Mouse (Mus musculus) left cerebral cortex, postnatal 25 days (tissue): ENCODE results near the gene Tspan4. TPM values are rescaled to one million over a fixed set of nuclear protein-coding genes. Genes with fewer than 3 reads are reported as not detected.

Source experiments
- DNase-seq, 2 experiments: peaks; one replicate each; pipeline ENCODE4 v3.0.0; 2022; ENCODE audit warnings: low spot score in 2 of 2, mixed read lengths in 1 of 2
- intact Hi-C: fragments of 180-260 bp; cut with DNase I; formaldehyde crosslinking; loops from one replicate; pipeline ENCODE4 v1.15.1; 2025
- total RNA-seq, 2 experiments: library from RNA; stranded (reverse); gene quantifications; 2 replicates each; pipeline ENCODE4 v1.2.3; 2021

Tspan4 gene
- total RNA-seq, 2 experiments from 2014 or later: 13.8 to 16.6 TPM

GRCm38 (mm10) chr7:141525580-141525925, 50.5 kb downstream of the Tspan4 start:
- intact Hi-C loops: loop anchor here (1.0 to 5.0 kb wide), 3 partner anchors 44 to 142 kb away; no protein-coding TSS in a partner anchor

DNA sequence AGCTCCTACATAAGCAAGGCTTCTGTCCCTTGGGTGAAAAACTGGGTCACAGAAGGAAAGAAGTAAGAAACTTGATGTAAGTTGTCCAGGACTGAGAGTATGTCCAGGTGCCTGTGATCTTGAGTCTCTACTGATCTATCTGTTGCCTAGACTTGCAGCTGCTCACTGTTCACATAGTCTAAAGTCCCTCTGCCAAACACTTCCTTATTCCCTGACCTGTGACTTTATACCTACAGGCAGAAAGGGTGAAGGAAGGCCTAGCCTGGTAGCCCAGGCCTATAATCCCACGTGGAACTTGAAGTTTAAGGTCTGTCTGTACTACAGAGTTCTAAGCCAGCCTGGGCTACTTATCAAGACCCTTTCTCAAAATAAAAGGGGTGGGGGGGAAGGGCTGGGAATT, 60.5 kb downstream of the Tspan4 start:
- DNase-seq: no peak
- intact Hi-C loops: no loop called here

More at GRCm38 (mm10) chr7:141525580-141525925, 50.5 kb downstream of the Tspan4 start:
- no peak for DNase-seq

- no peak for DNase-seq
- intact Hi-C loops: no loop called here
These were observed 64.0 kb downstream of the Tspan4 start for GRCm38 (mm10) chr7:141538852-141539555.

DNA sequence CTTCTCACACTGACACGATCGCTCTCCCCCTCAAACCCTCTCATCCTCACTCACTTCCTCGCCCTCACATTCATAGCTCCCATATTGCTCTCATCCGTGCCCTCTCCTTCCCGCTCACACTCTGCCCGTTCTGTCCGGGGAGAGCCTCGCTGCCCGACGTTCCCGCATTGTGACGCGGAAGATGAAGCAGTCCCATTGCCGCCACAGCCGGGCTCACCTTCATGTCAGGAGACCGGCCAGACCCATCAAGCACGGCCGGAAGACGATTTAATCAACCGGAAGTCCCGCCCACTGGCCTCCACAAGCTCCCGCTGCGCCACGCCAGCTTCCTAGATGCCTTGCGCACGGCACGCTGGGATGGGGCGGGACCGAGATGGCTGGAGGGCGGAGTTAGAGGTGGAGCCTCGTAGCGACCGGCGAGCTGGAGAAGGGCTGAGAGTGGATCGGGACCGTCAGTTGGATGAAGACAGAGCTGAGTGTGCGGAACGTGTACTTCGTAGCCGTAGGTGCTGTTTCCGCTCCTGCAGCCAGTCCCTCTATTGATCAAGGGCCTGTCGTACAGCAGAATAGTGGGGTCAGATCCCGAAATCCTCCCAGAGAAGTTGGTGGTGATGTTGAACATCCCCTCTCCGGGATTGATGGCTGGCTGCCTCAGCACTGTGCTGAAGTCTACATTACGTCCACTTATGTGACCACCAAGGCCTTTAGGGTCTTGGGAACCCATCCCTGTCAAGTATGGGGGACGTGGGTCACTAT, 64.7 kb downstream of the Tspan4 start, which contains the start of gene Chid1:
Chid1 (minus strand) TSS at position 302 of the 756 bp plus-strand sequence.
- intact Hi-C loops: loop anchor here (1.0 to 5.0 kb wide), 3 partner anchors 23 to 423 kb away; partner anchors contain the start of gene Ap2a2
- DNase-seq: peak; percentile 97 to 98

DNA sequence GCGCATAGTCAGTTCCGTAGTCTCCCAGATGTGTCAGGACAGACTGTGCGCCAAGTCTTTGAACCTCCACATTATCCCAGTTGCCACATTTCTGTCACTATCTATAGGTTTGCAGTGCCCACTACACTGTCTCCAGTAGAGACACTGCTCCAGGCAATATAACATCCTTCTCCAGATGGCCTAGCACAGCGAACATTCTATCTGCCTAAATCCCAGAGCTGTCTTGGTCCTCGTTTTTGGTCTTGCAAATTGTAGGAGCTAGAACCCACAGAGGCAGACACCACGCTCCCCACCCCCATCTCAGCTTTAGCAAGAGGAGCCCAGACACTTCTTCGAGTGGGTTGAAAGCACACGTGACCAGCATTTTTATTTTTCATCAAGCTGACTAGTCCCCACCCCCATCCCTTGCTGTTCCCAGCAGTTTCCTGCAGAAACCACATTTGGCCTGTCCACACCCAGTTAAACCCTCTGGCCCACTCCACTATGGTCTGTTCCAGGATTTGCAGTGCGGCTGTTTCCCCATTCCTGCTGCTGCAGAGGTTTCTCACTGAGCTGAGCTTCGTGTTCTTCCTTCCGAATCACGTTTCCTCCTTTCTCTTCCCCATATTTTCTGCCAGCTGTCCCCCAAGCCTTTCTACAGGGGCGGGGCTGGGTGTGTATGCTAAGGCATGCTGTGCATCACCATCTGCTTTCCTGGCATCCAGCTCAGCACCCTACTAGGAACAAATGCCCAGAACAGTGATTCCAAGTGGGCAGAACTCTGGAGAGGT, 65.5 kb downstream of the Tspan4 start:
- DNase-seq: peak; percentile 79 to 95
- intact Hi-C loops: loop anchor here (1.0 to 5.0 kb wide), 3 partner anchors 22 to 422 kb away; partner anchors contain the start of gene Ap2a2

DNA sequence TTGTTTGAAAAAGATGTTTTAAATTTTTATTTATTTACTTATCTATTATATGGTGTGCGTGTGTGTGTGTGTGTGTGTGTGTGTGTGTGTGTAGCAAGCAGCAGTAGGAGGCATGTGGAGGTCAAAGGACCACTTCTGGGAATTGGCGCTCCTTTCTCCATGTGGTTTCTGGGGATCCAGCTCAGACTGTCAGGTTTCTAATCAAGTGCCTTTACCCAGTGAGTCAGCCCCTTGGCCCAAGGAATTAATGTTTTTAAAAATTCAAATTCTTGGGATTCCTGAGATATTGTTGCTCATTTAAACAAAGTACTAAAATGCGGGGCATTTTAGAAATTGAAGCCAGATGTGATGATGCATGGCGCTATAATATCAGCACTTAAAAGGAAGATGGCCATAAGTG, 66.6 kb downstream of the Tspan4 start:
- intact Hi-C loops: loop anchor here (5.0 kb wide), 1 partner anchor 421 kb away; no protein-coding TSS in a partner anchor
- no peak for DNase-seq

GRCm38 (mm10) chr7:141542588-141542987, 67.5 kb downstream of the Tspan4 start:
- no peak for DNase-seq
- intact Hi-C loops: loop anchor here (5.0 kb wide), 1 partner anchor 420 kb away; no protein-coding TSS in a partner anchor

Other genes starting within 250 kb of the Tspan4 start
- 10 to 100 TPM; 75.5 to 76.4 TPM for gene Phrf1, start 246.5 kb upstream of the Tspan4 start, total RNA-seq
- 1 to 10 TPM in 1 of 2 experiments, under 1 TPM in 1; 0.78 to 1.1 TPM for gene Irf7, start 208.8 kb upstream of the Tspan4 start, total RNA-seq
- not detected for gene Cdhr5, start 198.5 kb upstream of the Tspan4 start, total RNA-seq
- gene Sct, start 196.1 kb upstream of the Tspan4 start, total RNA-seq: not detected
- under 1 TPM; 0.41 to 0.66 TPM for gene Drd4, start 183.2 kb upstream of the Tspan4 start, total RNA-seq
- 10 to 100 TPM; 71.8 to 76.6 TPM for gene Deaf1, start 147.6 kb upstream of the Tspan4 start, total RNA-seq
- gene Tmem80, start 147.5 kb upstream of the Tspan4 start, total RNA-seq: 10 to 100 TPM; 33.4 to 34.6 TPM
- 1 to 10 TPM; 3.0 to 3.3 TPM for gene Eps8l2, start 136.4 kb upstream of the Tspan4 start, total RNA-seq
- 100 to 1,000 TPM; 103 TPM for gene Taldo1, start 83.0 kb upstream of the Tspan4 start, total RNA-seq
- gene Gatd1, start 61.1 kb upstream of the Tspan4 start, total RNA-seq: 10 to 100 TPM; 41.3 to 48.4 TPM
- 100 to 1,000 TPM; 288 to 314 TPM for gene Cend1, start 45.7 kb upstream of the Tspan4 start, total RNA-seq
- gene Slc25a22, start 37.3 kb upstream of the Tspan4 start, total RNA-seq: 100 to 1,000 TPM; 292 to 311 TPM
- gene Pidd1, start 31.2 kb upstream of the Tspan4 start, total RNA-seq: under 1 TPM; 0.64 to 0.96 TPM
- gene Rplp2, start 27.9 kb upstream of the Tspan4 start, total RNA-seq: 100 to 1,000 TPM; 488 to 498 TPM
- 10 to 100 TPM; 21.4 to 28.6 TPM for gene Pnpla2, start 20.0 kb upstream of the Tspan4 start, total RNA-seq
- gene Cracr2b, start 14.1 kb upstream of the Tspan4 start, total RNA-seq: 1 to 10 TPM; 2.5 to 4.1 TPM
- 10 to 100 TPM; 25.3 to 29.6 TPM for gene Cd151, start 7.8 kb upstream of the Tspan4 start, total RNA-seq
- gene Polr2l, start 108 bp upstream of the Tspan4 start, total RNA-seq: 10 to 100 TPM; 40.8 to 45.7 TPM
- 10 to 100 TPM; 66.7 to 68.0 TPM for gene Chid1, start 64.6 kb downstream of the Tspan4 start, total RNA-seq
- gene Ap2a2, start 86.9 kb downstream of the Tspan4 start, total RNA-seq: 100 to 1,000 TPM; 194 to 208 TPM
- not detected for gene Muc6, start 180.1 kb downstream of the Tspan4 start, total RNA-seq
- under 1 TPM in 1 of 2 experiments, not detected in 1; 0.43 TPM for gene Muc2, start 215.1 kb downstream of the Tspan4 start, total RNA-seq